Mouse (Mus musculus) CD4-positive, CD25-positive, alpha-beta regulatory T cell, adult 2 months (primary cell): ENCODE measurements at regions not wholly inside any gene's neighbourhood (a gene's known extent, or its start where the extent isn't known, plus 50 kb on each side); places are given as distances from the start of the nearest gene placed in this dataset.

Experiments used
- DNase-seq: peaks from one replicate; pipeline ENCODE4 v3.0.0-alpha.2; 2012; ENCODE audit warnings: low read depth, low spot score

GRCm38 (mm10) chr15:88033725-88034124, 489.6 kb downstream of the Fam19a5 start:
- no peak for DNase-seq

GRCm38 (mm10) chr15:88035486-88035885, 491.4 kb downstream of the Fam19a5 start:
- DNase-seq = no peak

GRCm38 (mm10) chr15:88036146-88037000, 492.3 kb downstream of the Fam19a5 start:
- DNase-seq = no peak

GRCm38 (mm10) chr15:88037606-88038005, 493.5 kb downstream of the Fam19a5 start:
- DNase-seq = no peak

- no peak for DNase-seq
Measured at GRCm38 (mm10) chr15:88042821-88043220, 498.7 kb downstream of the Fam19a5 start.

- DNase-seq = no peak
Measured at GRCm38 (mm10) chr15:88058071-88058470, 514.0 kb downstream of the Fam19a5 start.

GRCm38 (mm10) chr15:88060935-88061334, 516.8 kb downstream of the Fam19a5 start:
- DNase-seq = no peak

GRCm38 (mm10) chr15:88063041-88063440, 518.9 kb downstream of the Fam19a5 start:
- no peak for DNase-seq

- DNase-seq = no peak
Measured at GRCm38 (mm10) chr15:88068476-88068875, 524.4 kb downstream of the Fam19a5 start.

GRCm38 (mm10) chr15:88072676-88073075, 527.4 kb upstream of the Zdhhc25 start:
- no peak for DNase-seq

GRCm38 (mm10) chr15:88083911-88084310, 516.2 kb upstream of the Zdhhc25 start:
- DNase-seq = no peak

GRCm38 (mm10) chr15:88085631-88086030, 514.5 kb upstream of the Zdhhc25 start:
- no peak for DNase-seq

GRCm38 (mm10) chr15:88089486-88089885, 510.6 kb upstream of the Zdhhc25 start:
- DNase-seq = no peak

- DNase-seq = no peak
Measured at GRCm38 (mm10) chr15:88091390-88091789, 508.7 kb upstream of the Zdhhc25 start.

- DNase-seq = no peak
Measured at GRCm38 (mm10) chr15:88120376-88120775, 479.7 kb upstream of the Zdhhc25 start.

GRCm38 (mm10) chr15:88123907-88124523, 476.1 kb upstream of the Zdhhc25 start:
- no peak for DNase-seq

- no peak for DNase-seq
Measured at GRCm38 (mm10) chr15:88146118-88146517, 454.0 kb upstream of the Zdhhc25 start.

GRCm38 (mm10) chr15:88151199-88151598, 448.9 kb upstream of the Zdhhc25 start:
- DNase-seq = no peak

GRCm38 (mm10) chr15:88159618-88160170, 440.4 kb upstream of the Zdhhc25 start:
- no peak for DNase-seq

- DNase-seq = no peak
Measured at GRCm38 (mm10) chr15:88160291-88160690, 439.8 kb upstream of the Zdhhc25 start.

- no peak for DNase-seq
Measured at GRCm38 (mm10) chr15:88163438-88163837, 436.7 kb upstream of the Zdhhc25 start.

- DNase-seq = no peak
Measured at GRCm38 (mm10) chr15:88174326-88174725, 425.8 kb upstream of the Zdhhc25 start.

- no peak for DNase-seq
Measured at GRCm38 (mm10) chr15:88175991-88176390, 424.1 kb upstream of the Zdhhc25 start.
